Mouse (Mus musculus): ENCODE data around the gene Hsph1.

Gene Hsph1

DNA sequence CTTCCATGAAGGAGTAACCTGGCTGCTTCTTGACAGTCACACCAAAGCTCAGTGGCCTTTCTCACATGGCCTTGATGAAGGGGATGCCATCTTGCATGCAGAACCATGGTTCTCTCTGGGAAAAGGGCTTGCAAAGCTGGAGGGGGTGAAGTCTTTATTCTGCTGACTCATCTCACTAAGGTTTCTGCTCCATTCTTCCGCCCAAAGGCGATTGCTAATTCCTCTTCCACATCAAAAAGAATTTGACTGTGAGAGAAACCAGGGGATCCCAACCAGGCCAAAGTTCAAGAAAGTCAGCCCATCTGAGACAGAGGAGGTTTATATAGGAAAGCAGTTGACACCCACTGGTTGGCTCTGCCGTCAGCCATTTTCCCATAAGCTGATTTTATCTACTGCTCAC, 46.2 kb downstream of the Hsph1 start:
- no peak for DNase-seq (ENCODE audit: extremely low read depth, low read depth)

DNA sequence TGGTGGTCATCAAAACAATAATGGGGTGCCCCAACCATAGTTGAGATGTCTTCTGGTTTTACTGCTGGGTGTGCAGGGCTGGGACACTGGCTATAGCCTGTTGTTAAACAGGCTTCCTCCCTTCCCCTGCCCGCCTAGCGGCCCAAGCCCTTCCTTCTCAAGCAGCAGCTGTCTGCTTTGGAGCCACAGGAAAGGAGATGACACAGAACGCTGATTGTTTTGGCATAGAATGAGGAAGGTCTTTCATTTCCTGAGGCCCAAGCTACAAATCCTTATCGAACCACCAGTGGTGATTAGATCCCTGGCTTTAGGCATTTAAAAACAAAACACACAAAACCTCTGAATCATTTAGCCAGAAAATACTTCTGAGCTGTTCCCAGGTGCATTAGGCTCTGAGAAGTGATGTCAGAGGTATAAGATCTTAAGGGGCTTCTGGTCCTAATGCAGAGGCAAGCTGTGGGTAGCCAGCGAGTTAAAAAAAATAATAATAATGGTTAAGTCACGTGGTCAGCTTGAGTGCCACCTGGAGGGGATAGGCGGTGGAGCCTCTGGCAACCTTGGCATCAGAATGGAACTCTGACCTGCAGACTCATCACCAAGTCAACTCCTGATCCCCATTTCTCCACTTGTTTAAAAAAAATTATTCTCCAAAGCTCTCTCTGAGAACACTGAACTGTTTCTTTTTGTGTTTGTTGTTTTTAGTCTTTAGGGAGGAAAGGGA, 47.2 kb downstream of the Hsph1 start:
- DNase-seq (ENCODE audit: extremely low read depth, low read depth) = peak; percentile 23

DNA sequence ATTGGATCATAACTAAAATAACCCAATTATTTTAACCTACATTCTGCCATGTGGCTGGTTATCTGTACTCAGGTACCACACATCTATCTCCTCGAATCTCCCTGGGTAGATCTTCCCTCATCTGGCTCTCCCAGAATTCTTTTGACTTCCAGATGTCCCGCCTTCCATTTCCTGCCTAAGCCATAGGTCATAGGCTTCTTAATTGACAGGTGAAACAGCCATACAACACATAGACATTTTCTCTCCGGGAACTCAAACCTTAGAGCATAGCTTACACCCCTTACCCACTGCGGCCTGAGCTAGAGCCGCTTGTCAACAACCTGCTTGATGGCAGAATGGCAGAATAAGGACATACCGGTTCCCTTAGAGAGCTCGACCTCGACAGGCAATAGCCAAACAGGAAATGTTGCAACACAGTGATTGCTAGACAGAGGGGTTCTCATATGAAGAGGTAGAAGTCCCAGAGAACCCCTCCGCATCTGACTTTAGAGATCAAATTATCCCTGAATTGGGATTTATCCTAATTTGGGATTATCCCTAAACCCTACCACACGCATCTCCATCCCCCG, 48.8 kb downstream of the Hsph1 start:
- DNase-seq (ENCODE audit: extremely low read depth, low read depth) = no peak

GRCm38 (mm10) chr5:149585910-149586309, 50.3 kb downstream of the Hsph1 start:
- peak; percentile 48 for DNase-seq (ENCODE audit: extremely low read depth, low read depth)

DNA sequence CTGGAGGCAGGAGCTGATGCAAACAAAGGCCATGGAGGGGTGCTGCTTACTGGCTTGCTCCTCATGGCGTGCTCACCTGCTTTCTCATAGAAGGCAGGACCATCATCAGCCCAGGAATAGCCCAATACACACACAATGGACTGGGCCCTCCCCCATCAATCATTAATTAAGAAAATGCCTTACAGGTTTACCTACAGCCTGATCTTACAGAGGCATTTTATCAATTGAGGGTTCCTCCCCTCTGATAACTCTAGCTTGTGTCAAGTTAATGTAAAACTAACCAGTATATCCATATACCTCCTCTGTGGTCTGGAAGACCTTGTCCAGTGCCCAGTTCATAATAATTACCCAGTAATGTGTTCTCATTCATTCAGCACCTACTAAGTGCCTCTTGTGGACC, 50.9 kb downstream of the Hsph1 start:
- no peak for DNase-seq (ENCODE audit: extremely low read depth, low read depth)

DNA sequence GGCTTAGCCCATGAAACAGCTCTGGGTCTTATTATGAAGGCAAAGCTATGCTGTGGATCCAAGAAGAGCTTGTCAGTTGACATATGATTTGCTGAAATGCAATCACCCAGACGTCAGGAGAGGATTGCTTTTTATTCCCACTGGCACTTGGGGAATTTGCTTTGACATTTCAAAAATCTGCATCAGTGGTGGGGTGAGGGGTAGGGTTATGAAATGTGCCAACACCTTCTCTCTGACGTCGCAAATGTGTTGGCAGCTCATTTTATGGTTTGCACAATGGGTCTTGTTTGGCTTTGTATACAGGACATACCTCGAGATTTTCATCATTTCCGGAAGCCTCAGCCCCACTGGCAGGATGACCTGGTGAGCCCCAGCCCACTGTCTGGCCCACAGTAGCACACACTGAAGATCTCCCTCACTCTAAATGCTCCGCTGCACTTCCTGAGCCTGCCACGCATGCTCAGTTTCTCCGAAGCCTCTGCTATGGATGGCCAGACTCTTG, 52.0 kb downstream of the Hsph1 start:
- DNase-seq (ENCODE audit: extremely low read depth, low read depth) = no peak

DNA sequence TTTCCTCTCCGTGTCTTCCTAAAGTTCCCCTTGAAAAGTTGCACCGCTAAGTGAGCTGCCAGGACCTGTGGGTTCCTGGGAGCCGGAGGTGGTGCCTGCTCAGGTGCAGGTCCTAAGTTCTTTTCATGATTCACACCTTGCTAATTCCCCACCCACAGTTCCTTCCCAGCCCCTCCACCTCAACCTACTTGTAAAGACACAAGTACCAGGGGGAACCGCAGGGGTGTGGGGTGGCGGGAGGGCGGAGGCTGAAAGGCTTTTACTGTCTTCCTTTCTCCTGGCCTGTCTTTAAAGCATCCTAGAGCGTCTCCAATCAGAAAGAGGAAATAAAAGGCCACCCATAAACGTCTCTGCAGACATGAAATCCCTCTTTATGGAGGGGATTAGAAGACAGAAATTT, 52.7 kb downstream of the Hsph1 start:
- DNase-seq (ENCODE audit: extremely low read depth, low read depth) = no peak

DNA sequence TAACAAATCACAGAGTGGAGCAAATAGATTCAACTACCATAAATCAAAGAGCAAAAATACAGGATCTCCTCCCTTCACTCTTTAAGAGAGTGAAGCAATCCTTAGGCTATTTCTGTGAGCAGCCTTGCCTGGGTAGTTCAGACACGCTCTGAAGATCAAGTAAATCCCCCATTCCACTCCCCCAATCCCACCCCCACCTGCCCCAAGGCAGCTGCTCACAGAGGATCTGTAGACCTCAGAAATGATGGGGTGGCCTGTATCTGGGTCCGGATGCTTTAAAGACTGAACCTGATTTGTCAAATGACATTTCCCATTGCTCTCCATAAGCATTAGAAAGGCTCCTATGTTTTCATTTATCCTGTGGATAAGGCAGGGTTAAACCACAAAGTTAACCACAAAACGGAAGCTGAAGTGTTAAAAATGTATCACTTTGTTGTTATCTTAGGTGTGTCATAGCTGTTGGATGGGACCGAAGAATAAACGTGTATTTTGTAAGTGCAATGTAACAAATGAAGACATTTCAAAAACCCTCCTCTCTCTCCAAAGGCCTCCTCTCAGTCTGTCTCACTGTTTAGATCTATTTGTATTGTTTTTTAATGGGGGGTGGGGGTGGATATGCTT, 53.4 kb downstream of the Hsph1 start:
- no peak for DNase-seq (ENCODE audit: extremely low read depth, low read depth)

DNA sequence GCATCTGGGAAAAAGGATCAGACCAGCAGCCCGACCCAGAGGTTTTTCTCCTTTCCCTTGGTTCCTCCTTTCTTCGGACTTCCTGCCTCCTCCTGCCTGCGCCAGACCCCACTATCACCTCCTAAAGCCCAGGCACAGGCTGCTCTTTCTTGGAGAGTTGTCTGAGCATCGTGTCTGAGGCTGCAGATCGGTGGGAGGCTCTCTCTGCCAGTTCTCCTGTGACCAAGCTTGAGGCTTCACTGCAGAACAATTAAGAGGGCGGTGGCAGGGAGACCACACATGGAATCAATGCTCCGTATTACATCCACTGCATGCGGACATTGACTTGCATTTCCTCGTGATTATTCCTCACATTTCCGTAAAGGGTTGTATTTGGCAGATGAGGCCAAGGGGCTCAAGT, 58.7 kb downstream of the Hsph1 start:
- no peak for DNase-seq (ENCODE audit: extremely low read depth, low read depth)

DNA sequence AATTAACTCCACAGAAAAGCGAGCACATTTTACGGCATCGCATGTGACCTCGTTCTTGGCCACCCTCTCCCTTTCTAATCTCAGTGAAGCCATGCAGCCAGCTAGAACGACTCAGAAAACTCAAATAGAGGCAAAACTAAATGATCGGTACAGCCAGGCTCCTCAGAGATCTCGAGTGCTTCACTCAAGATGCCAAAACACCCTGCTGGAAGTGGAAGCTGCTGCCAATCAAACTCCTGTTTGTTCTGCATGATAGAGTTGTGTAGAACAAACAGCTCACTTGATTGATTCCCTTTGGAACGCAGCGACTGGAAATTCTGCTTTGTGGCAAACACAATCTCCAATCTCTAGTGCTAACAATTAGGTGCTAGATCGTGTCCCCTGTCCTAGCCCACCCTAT, 59.2 kb downstream of the Hsph1 start:
- no peak for DNase-seq (ENCODE audit: extremely low read depth, low read depth)

- DNase-seq (ENCODE audit: extremely low read depth, low read depth) = no peak
Observed at GRCm38 (mm10) chr5:149568993-149569392, 67.2 kb downstream of the Hsph1 start.

DNA sequence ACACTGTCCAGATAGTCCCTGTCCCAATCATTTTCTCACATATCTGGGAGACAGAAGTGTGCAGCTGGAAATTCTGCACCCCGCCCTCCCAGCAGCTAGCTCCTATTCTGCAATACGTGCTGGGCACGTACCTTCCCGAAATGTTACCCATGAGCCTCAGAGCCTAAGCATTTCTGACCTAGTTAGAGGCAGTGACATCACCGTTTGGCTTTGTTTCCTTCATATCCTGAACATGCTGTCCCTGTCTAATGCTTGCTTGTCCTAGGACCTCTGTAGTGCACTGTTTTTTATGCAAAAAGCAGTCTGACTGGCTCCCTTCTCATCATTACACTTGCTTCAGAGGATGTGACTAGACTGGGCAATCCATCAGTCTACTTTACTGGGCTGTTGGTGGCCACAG, 69.2 kb downstream of the Hsph1 start:
- no peak for DNase-seq (ENCODE audit: extremely low read depth, low read depth)

DNA sequence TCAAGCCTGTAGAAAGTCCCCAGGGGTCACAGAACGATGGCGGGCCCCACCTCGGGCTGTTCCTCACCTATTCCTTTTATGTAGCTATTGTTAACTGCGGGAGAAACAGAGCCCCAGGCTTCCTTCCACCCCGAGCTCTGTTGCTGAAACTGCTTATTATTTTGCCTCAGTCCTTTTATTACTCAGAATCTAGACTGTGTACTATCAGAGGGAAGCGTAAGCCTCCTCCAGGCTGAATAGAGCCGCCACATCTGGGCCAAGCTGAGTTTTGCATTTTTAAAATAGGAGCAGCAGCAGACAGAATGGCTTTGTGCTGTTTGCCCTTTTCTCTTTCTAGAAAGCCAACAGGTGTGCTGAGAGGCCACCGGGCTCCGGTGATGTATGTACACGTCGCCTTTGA, 70.2 kb downstream of the Hsph1 start:
- DNase-seq (ENCODE audit: extremely low read depth, low read depth) = no peak

All from MEL-GATA-1-ER (cell line).